10 mouse cellular contexts compared by ENCODE assay signal in the genomic region with DNA sequence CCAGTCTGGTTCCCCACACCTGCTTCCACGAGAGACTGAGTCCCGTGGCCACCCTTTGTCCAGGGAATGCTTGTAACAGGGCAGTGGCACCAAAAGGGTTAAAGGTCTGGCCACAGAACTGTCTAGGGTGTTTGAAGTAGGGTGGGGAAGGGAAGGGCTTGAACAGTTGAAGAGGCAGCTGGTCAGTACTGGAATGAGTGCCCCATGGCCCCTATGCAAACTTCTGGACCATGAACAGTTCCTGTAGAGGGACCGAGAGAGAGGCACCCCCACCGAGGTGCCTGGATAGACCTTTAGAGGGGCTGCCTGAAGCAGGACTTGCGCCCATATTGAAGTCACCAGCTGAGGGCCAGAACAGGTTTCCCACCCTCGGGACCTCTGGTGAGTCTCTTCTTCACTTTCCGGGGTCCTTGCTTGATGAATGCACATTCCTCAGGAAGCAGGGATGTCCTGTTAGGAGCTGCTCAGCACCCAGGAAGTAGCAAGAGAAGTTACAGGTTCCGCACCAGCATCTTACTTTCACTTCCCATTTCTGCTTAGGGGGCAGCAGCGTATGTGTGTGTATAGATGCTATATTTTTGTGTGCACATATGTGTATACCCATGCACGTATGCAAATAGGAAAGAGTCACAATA. TPM values are rescaled to one million over a fixed set of nuclear protein-coding genes. Genes with fewer than 3 reads are reported as not detected.
DNase-seq lines count a peak whose midpoint lies in the region; ATAC-seq and TF ChIP-seq lines count a peak whose summit lies in the region.
"Had no signal": no experiment of that assay in that cellular context is flagged by ENCODE, and none has a peak within 500 bp of the region (broad histone marks: within the 10 kb centered on the region; RNA-seq: fewer than 3 reads in every experiment).

No protein-coding gene starts in this region.

- no peaks in the 10 kb centered on the region for H3K27me3 ChIP-seq in kidney, postnatal 0 days (ENCODE audit: insufficient read depth, low read length)
- no peaks in the 10 kb centered on the region for H3K27me3 ChIP-seq in kidney, embryonic 15.5 days
- H3K27me3 ChIP-seq in liver, embryonic 13.5 days, result no peaks in the 10 kb centered on the region
- H3K27me3 ChIP-seq in midbrain, embryonic 14.5 days (ENCODE audit: control insufficient read depth, insufficient read depth, low read length), result no peaks in the 10 kb centered on the region

- no peaks in the 10 kb centered on the region for H3K9me3 ChIP-seq in kidney, postnatal 0 days (replicated peaks; ENCODE audit: low read length)
- no peaks in the 10 kb centered on the region for H3K9me3 ChIP-seq in kidney, embryonic 15.5 days (replicated peaks)
- H3K9me3 ChIP-seq in liver, embryonic 13.5 days (replicated peaks), result no peaks in the 10 kb centered on the region
- H3K9me3 ChIP-seq in midbrain, embryonic 14.5 days (ENCODE audit: control insufficient read depth, low read length), result no peaks in the 10 kb centered on the region

- WGBS in kidney, postnatal 0 days, result 63% methylated on average over 10 of the region's 10 CpGs
- 67% methylated on average over 10 of the region's 10 CpGs for WGBS in kidney, embryonic 15.5 days
- 38% methylated on average over 10 of the region's 10 CpGs for WGBS in liver, embryonic 13.5 days (ENCODE audit: insufficient replicate concordance)
- 75% methylated on average over 10 of the region's 10 CpGs for WGBS in midbrain, embryonic 14.5 days

- no peak overlapping the region for H3K27ac ChIP-seq in kidney, postnatal 0 days
- H3K27ac ChIP-seq in kidney, embryonic 15.5 days, result no peak overlapping the region
- H3K27ac ChIP-seq in liver, embryonic 13.5 days, result no peak overlapping the region
- no peak overlapping the region for H3K27ac ChIP-seq in midbrain, embryonic 14.5 days (replicated peaks; ENCODE audit: low read depth, low read length)

- peaks cover 18% of the 10 kb centered on the region for H3K4me1 ChIP-seq in kidney, postnatal 0 days (replicated peaks; ENCODE audit: insufficient read depth, low read length)
- peaks cover 37% of the 10 kb centered on the region for H3K4me1 ChIP-seq in kidney, embryonic 15.5 days
- H3K4me1 ChIP-seq in liver, embryonic 13.5 days (replicated peaks), result peaks cover 28% of the 10 kb centered on the region
- no peaks in the 10 kb centered on the region for H3K4me1 ChIP-seq in midbrain, embryonic 14.5 days (ENCODE audit: control insufficient read depth, insufficient read depth, low read length)

- H3K4me2 ChIP-seq in kidney, postnatal 0 days (ENCODE audit: low read length), result no peak overlapping the region
- H3K4me2 ChIP-seq in kidney, embryonic 15.5 days, result no peak overlapping the region
- H3K4me2 ChIP-seq in liver, embryonic 13.5 days, result peak overlapping the region; percentile 33
- no peak overlapping the region for H3K4me2 ChIP-seq in midbrain, embryonic 14.5 days (ENCODE audit: low read length)

- H3K4me3 ChIP-seq in kidney, postnatal 0 days (replicated peaks; ENCODE audit: low read depth, low read length), result no peak overlapping the region
- no peak overlapping the region for H3K4me3 ChIP-seq in kidney, embryonic 15.5 days (replicated peaks)
- no peak overlapping the region for H3K4me3 ChIP-seq in liver, embryonic 13.5 days (replicated peaks)
- no peak overlapping the region for H3K4me3 ChIP-seq in midbrain, embryonic 14.5 days (replicated peaks; ENCODE audit: low read depth, low read length)

- ATAC-seq in kidney, postnatal 0 days (replicated peaks; ENCODE audit: low FRiP score, low read depth), result 0 out of 2 replicates have a peak, but pooled peaks have one; percentile 22
- ATAC-seq in kidney, embryonic 15.5 days (replicated peaks; ENCODE audit: low FRiP score), result no peak
- ATAC-seq in liver, embryonic 13.5 days (ENCODE audit: low read depth), result 0 out of 2 replicates have a peak, but pooled peaks have one; percentile 38
- ATAC-seq in monocyte, adult 5-6 weeks (replicated peaks; ENCODE audit: insufficient number of reproducible peaks, low FRiP score, low TSS enrichment, poor library complexity, severe bottlenecking), result peak; percentile 64
- no peak for ATAC-seq in midbrain, embryonic 14.5 days (ENCODE audit: low FRiP score, low TSS enrichment)
- ATAC-seq: forebrain, embryonic 14.5 days; hindbrain, embryonic 16.5 days had no signal

- DNase-seq in kidney, postnatal 0 days (ENCODE audit: low spot score), result no peak
- no peak for DNase-seq in liver, embryonic 13.5 days
- DNase-seq in thymus, postnatal 36 days, result peak; percentile 40 to 58
- no peak for DNase-seq in kidney, adult 9 months
- DNase-seq in adrenal gland, postnatal 14 days, result no peak
- DNase-seq in midbrain, embryonic 14.5 days, result no peak

- no peak for TF ChIP-seq CTCF in kidney, postnatal 0 days (IDR thresholded peaks at IDR 0.05; ENCODE audit: low read depth)

- H3K36me3 ChIP-seq in kidney, postnatal 0 days (ENCODE audit: insufficient read depth, low read length), result peaks cover 2% of the 10 kb centered on the region; the same call in 1 of the 2 replicates
- H3K36me3 ChIP-seq in kidney, embryonic 15.5 days, result peaks cover 9% of the 10 kb centered on the region
- peaks cover 8% of the 10 kb centered on the region for H3K36me3 ChIP-seq in liver, embryonic 13.5 days
- H3K36me3 ChIP-seq in midbrain, embryonic 14.5 days (ENCODE audit: control insufficient read depth, insufficient read depth, low read length), result peaks cover 12% of the 10 kb centered on the region

- peak overlapping the region; percentile 37; the same call in 1 of the 2 replicates for H3K9ac ChIP-seq in kidney, postnatal 0 days (ENCODE audit: low read depth, low read length)
- no peak overlapping the region for H3K9ac ChIP-seq in kidney, embryonic 15.5 days
- H3K9ac ChIP-seq in liver, embryonic 13.5 days, result peak overlapping the region; percentile 36
- no peak overlapping the region for H3K9ac ChIP-seq in midbrain, embryonic 14.5 days (replicated peaks; ENCODE audit: low read length)

RNA-seq across cellular contexts. Expression of a gene that starts 12.7 kb away (rescaled TPM):
- polyA plus RNA-seq in kidney, postnatal 0 days (2015; fragmentation: Nextera tagmentation; extraction: Ambion mirVana), result 53.7 and 65.4 TPM in 2 replicates
- 99.8 and 104 TPM in 2 replicates for polyA plus RNA-seq in kidney, embryonic 15.5 days (2015; fragmentation: Nextera tagmentation; extraction: Ambion mirVana)
- 16.4 and 17.9 TPM in 2 replicates for polyA plus RNA-seq in liver, embryonic 13.5 days (2015; fragmentation: Nextera tagmentation; extraction: Ambion mirVana)
- total RNA-seq in monocyte, adult 5-6 weeks (2017), result 88.9 to 183 TPM (median 90.0 TPM) in 3 replicates
- total RNA-seq in adrenal gland, postnatal 14 days (2021), result 36.9 and 67.6 TPM in 2 replicates
- 122 and 134 TPM in 2 replicates for polyA plus RNA-seq in midbrain, embryonic 14.5 days (2014; fragmentation: Nextera tagmentation; extraction: Ambion mirVana)

RNA-seq across cellular contexts. Expression of a gene that starts 17.4 kb away (rescaled TPM):
- 294 and 311 TPM in 2 replicates for polyA plus RNA-seq in kidney, postnatal 0 days (2015; fragmentation: Nextera tagmentation; extraction: Ambion mirVana)
- 300 and 318 TPM in 2 replicates for polyA plus RNA-seq in kidney, embryonic 15.5 days (2015; fragmentation: Nextera tagmentation; extraction: Ambion mirVana)
- polyA plus RNA-seq in liver, embryonic 13.5 days (2015; fragmentation: Nextera tagmentation; extraction: Ambion mirVana), result 187 and 206 TPM in 2 replicates
- total RNA-seq in monocyte, adult 5-6 weeks (2017), result 23.2 to 70.0 TPM (median 35.5 TPM) in 3 replicates
- total RNA-seq in adrenal gland, postnatal 14 days (2021), result 222 and 252 TPM in 2 replicates
- 110 and 114 TPM in 2 replicates for polyA plus RNA-seq in midbrain, embryonic 14.5 days (2014; fragmentation: Nextera tagmentation; extraction: Ambion mirVana)

RNA-seq across cellular contexts. Expression of a gene that starts 39.5 kb away (rescaled TPM):
- 35.1 and 35.9 TPM in 2 replicates for polyA plus RNA-seq in kidney, postnatal 0 days (2015; fragmentation: Nextera tagmentation; extraction: Ambion mirVana)
- polyA plus RNA-seq in kidney, embryonic 15.5 days (2015; fragmentation: Nextera tagmentation; extraction: Ambion mirVana), result 54.0 and 57.9 TPM in 2 replicates
- 20.7 and 22.8 TPM in 2 replicates for polyA plus RNA-seq in liver, embryonic 13.5 days (2015; fragmentation: Nextera tagmentation; extraction: Ambion mirVana)
- total RNA-seq in monocyte, adult 5-6 weeks (2017), result 14.7 to 25.7 TPM (median 19.6 TPM) in 3 replicates
- 70.3 and 75.3 TPM in 2 replicates for total RNA-seq in adrenal gland, postnatal 14 days (2021)
- 42.4 and 47.8 TPM in 2 replicates for polyA plus RNA-seq in midbrain, embryonic 14.5 days (2014; fragmentation: Nextera tagmentation; extraction: Ambion mirVana)

RNA-seq across cellular contexts. Expression of a gene that starts 40.2 kb away (rescaled TPM):
- polyA plus RNA-seq in kidney, postnatal 0 days (2015; fragmentation: Nextera tagmentation; extraction: Ambion mirVana), result 164 and 173 TPM in 2 replicates
- 167 and 173 TPM in 2 replicates for polyA plus RNA-seq in kidney, embryonic 15.5 days (2015; fragmentation: Nextera tagmentation; extraction: Ambion mirVana)
- 88.4 and 95.9 TPM in 2 replicates for polyA plus RNA-seq in liver, embryonic 13.5 days (2015; fragmentation: Nextera tagmentation; extraction: Ambion mirVana)
- 61.5 to 63.7 TPM (median 63.2 TPM) in 3 replicates for total RNA-seq in monocyte, adult 5-6 weeks (2017)
- 133 and 138 TPM in 2 replicates for total RNA-seq in adrenal gland, postnatal 14 days (2021)
- 93.4 and 154 TPM in 2 replicates for polyA plus RNA-seq in midbrain, embryonic 14.5 days (2014; fragmentation: Nextera tagmentation; extraction: Ambion mirVana)

RNA-seq across cellular contexts. Expression of a gene that starts 45.0 kb away (rescaled TPM):
- polyA plus RNA-seq in kidney, postnatal 0 days (2015; fragmentation: Nextera tagmentation; extraction: Ambion mirVana), result 27.4 and 28.9 TPM in 2 replicates
- polyA plus RNA-seq in kidney, embryonic 15.5 days (2015; fragmentation: Nextera tagmentation; extraction: Ambion mirVana), result 15.1 and 17.4 TPM in 2 replicates
- 0.15 TPM in 1 of 2 replicates, not detected in the other for polyA plus RNA-seq in liver, embryonic 13.5 days (2015; fragmentation: Nextera tagmentation; extraction: Ambion mirVana)
- total RNA-seq in monocyte, adult 5-6 weeks (2017), result 0.97 TPM in 1 of 3 replicates, not detected in the others
- not detected in 2 replicates for total RNA-seq in adrenal gland, postnatal 14 days (2021)
- not detected in 2 replicates for polyA plus RNA-seq in midbrain, embryonic 14.5 days (2014; fragmentation: Nextera tagmentation; extraction: Ambion mirVana)
- polyA plus RNA-seq: forebrain, embryonic 14.5 days; hindbrain, embryonic 16.5 days had no signal

Comparison
In these comparisons a context has a peak if more than half of its experiments do, and no peak if none do; other contexts are left out.
1. ATAC-seq: peak in kidney, postnatal 0 days (single experiment), liver, embryonic 13.5 days (single experiment) and monocyte, adult 5-6 weeks (single experiment); none in kidney, embryonic 15.5 days (single experiment) and midbrain, embryonic 14.5 days (single experiment).
2. H3K9ac ChIP-seq: peak in kidney, postnatal 0 days (single experiment) and liver, embryonic 13.5 days (single experiment); none in kidney, embryonic 15.5 days (single experiment) and midbrain, embryonic 14.5 days (single experiment).
3. DNase-seq: peak in thymus, postnatal 36 days (2 of 2); none in kidney, postnatal 0 days (single experiment), liver, embryonic 13.5 days (single experiment), kidney, adult 9 months (single experiment), adrenal gland, postnatal 14 days (single experiment) and midbrain, embryonic 14.5 days (single experiment).